Mouse (Mus musculus) midbrain, embryonic 12.5 days (tissue): ENCODE data around the gene Unc5a. TPM values are rescaled to one million over a fixed set of nuclear protein-coding genes. Genes with fewer than 3 reads are reported as not detected.
A peak's percentile ranks its signal among the peaks of the same experiment; 100 is the strongest.

Source experiments
- ATAC-seq: fragments of 200-750 bp; cut with Nextera tagmentation; 2 replicates; pipeline ENCODE4 v1.8.0; 2017; ENCODE audit warnings: low read depth, moderate TSS enrichment, moderate library complexity; ENCODE audit not compliant: low FRiP score
- H3K27ac ChIP-seq: fragments of 300-500 bp; sonication (generic); replicated peaks from 2 replicates; pipeline ENCODE4 v1.5.1; 2016; ENCODE audit warnings: mild to moderate bottlenecking
- H3K27me3 ChIP-seq: fragments of 300-500 bp; sonication (generic); 2 replicates; pipeline ENCODE4 v1.6.1; 2016; ENCODE audit warnings: mild to moderate bottlenecking
- H3K36me3 ChIP-seq: fragments of 300-500 bp; sonication (generic); 2 replicates; pipeline ENCODE4 v1.6.1; 2016
- H3K4me1 ChIP-seq: fragments of 300-500 bp; sonication (generic); 2 replicates; pipeline ENCODE4 v1.6.1; 2016
- H3K4me2 ChIP-seq: fragments of 300-500 bp; sonication (generic); replicated peaks from 2 replicates; pipeline ENCODE4 v1.6.1; 2016; ENCODE audit warnings: mild to moderate bottlenecking, moderate library complexity
- H3K4me3 ChIP-seq: fragments of 300-500 bp; sonication (generic); 2 replicates; pipeline ENCODE4 v1.5.1; 2016; ENCODE audit warnings: mild to moderate bottlenecking
- H3K9ac ChIP-seq: fragments of 300-500 bp; sonication (generic); replicated peaks from 2 replicates; pipeline ENCODE4 v1.6.1; 2016; ENCODE audit warnings: mild to moderate bottlenecking, moderate library complexity
- H3K9me3 ChIP-seq: fragments of 300-500 bp; sonication (generic); 2 replicates; pipeline ENCODE4 v1.6.1; 2016; ENCODE audit warnings: mild to moderate bottlenecking
- WGBS: fragments of 180-500 bp; shearing (Covaris S2); methylation state at CpG from one replicate; pipeline ENCODE4 v1.1.7; 2016; 5-methylcytosine and 5-hydroxymethylcytosine counted together
- polyA plus RNA-seq: library from polyadenylated mRNA; unstranded; fragments of >200 nt; fragmentation: Nextera tagmentation; extraction: Ambion mirVana; gene quantifications from 2 replicates; pipeline ENCODE4 v1.2.1, GENCODE M21; 2016

The Unc5a gene
- polyA plus RNA-seq, 1 experiment from 2014 or later = 2.6 TPM

- Histone ChIP-seq H3K36me3 (no peaks in the 10 kb centered on the region), H3K4me1 (peaks cover 45% of the 10 kb centered on the region), H3K27ac (no peak overlapping the region), H3K4me2 (0 out of 2 replicates have a peak overlapping the region, but pooled peaks have one; percentile 3), H3K4me3 (no peak overlapping the region), H3K9me3 (no peaks in the 10 kb centered on the region), H3K27me3 (peaks cover 72% of the 10 kb centered on the region), H3K9ac (no peak overlapping the region)
- ATAC-seq = peak; percentile 81
- 24% methylated on average over 6 of the region's 6 CpGs for WGBS
Observed at GRCm38 (mm10) chr13:55008589-55008988, 59.4 kb downstream of the Unc5a start.

GRCm38 (mm10) chr13:55011103-55011502, 61.9 kb downstream of the Unc5a start:
- Histone ChIP-seq H3K9me3 (no peaks in the 10 kb centered on the region), H3K36me3 (no peaks in the 10 kb centered on the region), H3K4me2 (no peak overlapping the region), H3K4me1 (peaks cover 35% of the 10 kb centered on the region), H3K27ac (no peak overlapping the region), H3K4me3 (no peak overlapping the region), H3K9ac (no peak overlapping the region), H3K27me3 (peaks cover 64% of the 10 kb centered on the region)
- WGBS = 88% methylated on average over 15 of the region's 15 CpGs
- ATAC-seq = no peak

- no peaks in the 10 kb centered on the region for H3K9me3 ChIP-seq
- WGBS = 5% methylated on average over 14 of the region's 14 CpGs
- H3K27me3 ChIP-seq = peaks cover 57% of the 10 kb centered on the region
- H3K36me3 ChIP-seq = no peaks in the 10 kb centered on the region
- H3K4me3 ChIP-seq = no peak overlapping the region
- H3K27ac ChIP-seq = no peak overlapping the region
- no peak overlapping the region for H3K9ac ChIP-seq
- peaks cover 35% of the 10 kb centered on the region for H3K4me1 ChIP-seq
- peak overlapping the region; percentile 20 for H3K4me2 ChIP-seq
- ATAC-seq = peak; percentile 32; the same call in 1 of the 2 replicates
Observed at GRCm38 (mm10) chr13:55011981-55012478, 62.8 kb downstream of the Unc5a start.

GRCm38 (mm10) chr13:55013702-55014344, 64.6 kb downstream of the Unc5a start:
- no peaks in the 10 kb centered on the region for H3K9me3 ChIP-seq
- H3K4me2 ChIP-seq = no peak overlapping the region
- no peak overlapping the region for H3K4me3 ChIP-seq
- H3K36me3 ChIP-seq = no peaks in the 10 kb centered on the region
- no peak overlapping the region for H3K9ac ChIP-seq
- peaks cover 50% of the 10 kb centered on the region for H3K27me3 ChIP-seq
- no peak for ATAC-seq
- 21% methylated on average over 9 of the region's 9 CpGs for whole genome bisulfite sequencing
- no peak overlapping the region for H3K27ac ChIP-seq
- H3K4me1 ChIP-seq = peaks cover 19% of the 10 kb centered on the region

GRCm38 (mm10) chr13:55014451-55014850, 65.2 kb downstream of the Unc5a start:
- Histone ChIP-seq H3K27ac (no peak overlapping the region), H3K27me3 (peaks cover 48% of the 10 kb centered on the region), H3K4me2 (no peak overlapping the region), H3K36me3 (no peaks in the 10 kb centered on the region), H3K9ac (no peak overlapping the region), H3K4me3 (no peak overlapping the region), H3K9me3 (no peaks in the 10 kb centered on the region), H3K4me1 (peaks cover 14% of the 10 kb centered on the region)
- ATAC-seq = no peak
- 53% methylated on average over 9 of the region's 9 CpGs for WGBS

GRCm38 (mm10) chr13:55017154-55017897, 68.1 kb downstream of the Unc5a start:
- Histone ChIP-seq H3K27ac (no peak overlapping the region), H3K9ac (no peak overlapping the region), H3K4me2 (no peak overlapping the region), H3K36me3 (no peaks in the 10 kb centered on the region), H3K9me3 (no peaks in the 10 kb centered on the region), H3K4me3 (no peak overlapping the region), H3K4me1 (peaks cover 8% of the 10 kb centered on the region), H3K27me3 (peaks cover 25% of the 10 kb centered on the region)
- WGBS = 92% methylated on average over 12 of the region's 12 CpGs
- ATAC-seq = no peak

DNA sequence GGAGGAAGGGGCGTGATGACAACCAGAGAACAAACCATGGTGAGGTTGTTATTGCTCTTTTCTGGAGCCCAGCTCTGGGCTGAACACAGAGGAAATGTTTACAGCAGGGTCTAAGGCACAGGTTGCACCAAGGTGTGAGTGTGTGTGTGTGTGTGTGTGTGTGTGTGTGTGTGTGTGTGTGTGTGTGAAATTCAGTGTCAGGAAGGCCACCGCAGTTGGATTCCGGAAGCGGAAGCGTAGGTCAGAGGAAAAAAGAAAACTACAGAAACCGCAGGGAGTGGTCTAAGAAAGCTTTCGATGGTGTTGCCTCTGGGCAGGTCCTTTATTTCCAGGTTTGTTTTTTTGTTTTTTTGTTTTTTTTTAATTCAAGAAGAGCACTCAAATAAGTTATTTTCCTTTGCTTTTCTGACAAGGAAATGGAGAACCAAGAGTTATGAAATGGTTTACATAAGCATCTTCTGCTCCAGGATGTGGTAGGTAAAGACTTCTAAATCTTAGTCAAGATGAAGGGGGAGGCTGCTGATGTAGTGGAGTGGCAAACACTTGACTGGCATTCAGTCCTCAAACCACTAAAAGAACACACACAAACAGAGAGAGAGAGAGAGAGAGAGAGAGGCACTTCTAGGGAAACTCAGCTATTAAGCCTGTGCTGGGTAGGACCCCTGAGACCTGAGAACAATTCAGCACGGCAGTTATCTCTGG, 68.8 kb downstream of the Unc5a start:
- Histone ChIP-seq H3K27me3 (peaks cover 23% of the 10 kb centered on the region), H3K4me3 (no peak overlapping the region), H3K9ac (no peak overlapping the region), H3K36me3 (no peaks in the 10 kb centered on the region), H3K4me1 (peaks cover 9% of the 10 kb centered on the region; the same call in 1 of the 2 replicates), H3K9me3 (no peaks in the 10 kb centered on the region), H3K4me2 (no peak overlapping the region), H3K27ac (no peak overlapping the region)
- WGBS = 77% methylated on average over 8 of the region's 8 CpGs
- ATAC-seq = no peak

GRCm38 (mm10) chr13:55018700-55019099, 69.5 kb downstream of the Unc5a start:
- Histone ChIP-seq H3K4me3 (no peak overlapping the region), H3K4me1 (peaks cover 7% of the 10 kb centered on the region; the same call in 1 of the 2 replicates), H3K4me2 (no peak overlapping the region), H3K9ac (no peak overlapping the region), H3K9me3 (no peaks in the 10 kb centered on the region), H3K27me3 (peaks cover 17% of the 10 kb centered on the region), H3K27ac (no peak overlapping the region), H3K36me3 (no peaks in the 10 kb centered on the region)
- no peak for ATAC-seq
- 90% methylated on average over 9 of the region's 9 CpGs for WGBS

DNA sequence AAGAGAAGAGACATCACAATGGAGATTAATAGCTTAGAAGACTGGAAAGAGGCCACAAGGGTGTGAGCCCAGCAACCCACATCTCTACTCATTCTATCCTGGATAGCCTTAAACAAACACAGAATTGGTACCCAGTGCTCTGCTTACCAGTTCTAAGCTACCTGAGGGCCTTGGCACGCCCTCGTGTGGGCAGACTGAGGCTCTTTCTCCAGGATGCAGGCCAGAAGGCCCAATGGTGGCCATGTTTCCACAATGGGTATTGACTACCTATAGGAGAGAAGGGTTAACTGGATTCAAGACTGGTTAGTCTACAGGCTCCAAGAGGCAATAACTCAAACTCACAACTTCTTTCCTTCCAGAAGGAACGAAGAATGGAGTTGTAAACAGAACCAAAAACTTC, 70.0 kb downstream of the Unc5a start:
- peaks cover 4% of the 10 kb centered on the region; the same call in 1 of the 2 replicates for H3K4me1 ChIP-seq
- ATAC-seq = no peak
- no peak overlapping the region for H3K4me2 ChIP-seq
- no peak overlapping the region for H3K9ac ChIP-seq
- H3K27me3 ChIP-seq = peaks cover 17% of the 10 kb centered on the region
- H3K4me3 ChIP-seq = no peak overlapping the region
- WGBS = 70% methylated on average over 3 of the region's 3 CpGs
- no peaks in the 10 kb centered on the region for H3K9me3 ChIP-seq
- no peaks in the 10 kb centered on the region for H3K36me3 ChIP-seq
- no peak overlapping the region for H3K27ac ChIP-seq

DNA sequence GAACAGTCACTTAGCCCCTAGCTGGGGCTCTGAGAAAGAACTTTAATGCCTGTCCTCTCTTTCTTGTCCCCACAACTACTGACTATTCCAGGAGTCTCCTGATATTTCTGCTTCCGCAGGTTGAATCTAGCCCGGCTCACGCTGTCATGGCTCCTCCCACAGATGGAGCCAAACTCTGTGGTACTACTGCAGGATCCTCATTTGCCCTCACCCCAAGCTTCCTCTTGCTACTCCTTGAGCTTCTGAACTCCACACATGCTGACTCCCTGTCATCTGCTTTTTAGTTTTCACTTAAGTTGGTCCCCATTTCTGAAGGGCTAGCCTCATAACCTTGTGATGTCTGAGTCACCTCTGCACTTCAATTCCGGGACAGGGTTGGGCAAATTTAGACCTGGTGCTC, 70.8 kb downstream of the Unc5a start:
- no peak overlapping the region for H3K9ac ChIP-seq
- WGBS = 93% methylated on average over 4 of the region's 4 CpGs
- ATAC-seq = no peak
- H3K27me3 ChIP-seq = peaks cover 8% of the 10 kb centered on the region
- peaks cover 4% of the 10 kb centered on the region; the same call in 1 of the 2 replicates for H3K4me1 ChIP-seq
- H3K36me3 ChIP-seq = no peaks in the 10 kb centered on the region
- no peak overlapping the region for H3K4me3 ChIP-seq
- H3K4me2 ChIP-seq = no peak overlapping the region
- H3K27ac ChIP-seq = no peak overlapping the region
- no peaks in the 10 kb centered on the region for H3K9me3 ChIP-seq

DNA sequence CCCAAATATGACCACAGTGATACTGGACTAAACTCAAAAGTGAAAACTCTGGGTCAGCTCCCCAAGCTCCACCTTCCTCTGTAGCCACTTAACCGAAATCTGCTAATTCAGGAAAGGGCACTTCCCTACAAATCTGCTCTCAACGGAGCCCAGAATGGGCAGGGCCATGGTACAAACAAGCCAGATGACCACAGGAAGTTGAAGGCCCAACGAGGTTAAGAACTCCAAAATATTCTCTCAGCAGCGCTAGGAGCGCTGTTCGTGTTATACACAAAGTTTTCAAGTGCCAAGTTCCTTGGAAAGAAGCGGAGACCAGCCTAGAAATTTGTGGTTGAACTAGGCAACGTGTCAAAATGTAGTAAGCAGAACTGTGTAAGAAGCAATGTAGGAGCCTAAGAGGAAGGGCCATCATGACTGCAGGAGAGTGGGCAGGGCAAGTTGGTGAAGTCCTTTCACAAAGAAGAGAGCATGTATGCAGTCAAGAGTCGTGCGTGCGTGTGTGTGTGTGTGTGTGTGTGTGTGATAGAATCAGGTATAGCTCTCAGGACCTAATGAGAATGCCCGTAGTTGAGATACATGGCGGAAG, 72.1 kb downstream of the Unc5a start, which contains the start of gene Hk3:
Gene Hk3 (minus strand): TSS at position 192 of the 586 bp plus-strand sequence.
- Histone ChIP-seq H3K4me3 (no peak within 1 kb of the TSS), H3K27me3 (0 out of 2 replicates have a peak, but pooled peaks cover 5% of the 10 kb centered on the region), H3K9ac (no peak within 1 kb of the TSS), H3K36me3 (peaks cover 5% of the 10 kb centered on the region; the same call in 1 of the 2 replicates), H3K4me2 (no peak within 1 kb of the TSS), H3K27ac (no peak within 1 kb of the TSS), H3K9me3 (no peaks in the 10 kb centered on the region), H3K4me1 (peaks cover 4% of the 10 kb centered on the region; the same call in 1 of the 2 replicates)
- WGBS = 90% methylated on average over 13 of the region's 13 CpGs
- no peak for ATAC-seq
